Mouse (Mus musculus): ENCODE measurements around the gene Larp1. TPM values are rescaled to one million over a fixed set of nuclear protein-coding genes. Genes with fewer than 3 reads are reported as not detected.

The Larp1 gene
- total and polyA plus RNA-seq, 3 experiments: 73.9 to 2,325 (median 201) TPM

GRCm38 (mm10) chr11:58029869-58030268 is 21.0 kb downstream of the Larp1 start:
- no peak overlapping the region for H3K9ac ChIP-seq (ENCODE audit: control insufficient read depth, low read depth, low read length, poor library complexity, severe bottlenecking)
- no peak for TF ChIP-seq NRF1 (IDR thresholded peaks at IDR 0.05; ENCODE audit: insufficient read depth, low read depth, low read length, poor library complexity, severe bottlenecking)
- TF ChIP-seq MYB (IDR thresholded peaks at IDR 0.05; ENCODE audit: low read depth, low read length): no peak
- TF ChIP-seq EP300 (IDR thresholded peaks at IDR 0.05; ENCODE audit: low read depth in 1 of 2, low read length in 2 of 2): no peak
- TF ChIP-seq ELF1 (IDR thresholded peaks at IDR 0.05; ENCODE audit: low read depth, low read length): no peak
- no peak for TF ChIP-seq USF1 (IDR thresholded peaks at IDR 0.05; ENCODE audit: low read depth, low read length)
- no peak overlapping the region for H3K4me3 ChIP-seq (ENCODE audit: control insufficient read depth in 1 of 2, insufficient read depth in 1 of 2, low read depth in 2 of 2, low read length in 2 of 2)
- H3K9me3 ChIP-seq (replicated peaks; ENCODE audit: insufficient read depth, low read length): no peaks in the 10 kb centered on the region
- DNase-seq (ENCODE audit: low read depth, low spot score): no peak
- H3K4me1 ChIP-seq (ENCODE audit: control insufficient read depth in 1 of 2, insufficient read depth in 2 of 2, low read length in 2 of 2): peaks cover under 1 to 5% of the 10 kb centered on the region in 2 experiments; a peak in 3 of 4 replicates
- peaks cover 14 to 15% of the 10 kb centered on the region in 2 experiments for H3K36me3 ChIP-seq (ENCODE audit: control insufficient read depth in 1 of 2, insufficient read depth in 2 of 2, low read length in 2 of 2)
- no peaks in the 10 kb centered on the region for H3K27me3 ChIP-seq (ENCODE audit: control insufficient read depth in 1 of 2, insufficient read depth in 2 of 2, low read length in 2 of 2)
- H3K79me2 ChIP-seq (ENCODE audit: control insufficient read depth, insufficient read depth, low read length, poor library complexity): peaks cover 98% of the 10 kb centered on the region
- no peak overlapping the region for H3K27ac ChIP-seq (ENCODE audit: control insufficient read depth, low read depth, low read length)

- Histone ChIP-seq H3K27ac (ENCODE audit: control insufficient read depth, low read depth, low read length) (no peak overlapping the region), H3K4me3 (ENCODE audit: control insufficient read depth in 1 of 2, insufficient read depth in 1 of 2, low read depth in 2 of 2, low read length in 2 of 2) (no peak overlapping the region), H3K79me2 (ENCODE audit: control insufficient read depth, insufficient read depth, low read length, poor library complexity) (peaks cover 97% of the 10 kb centered on the region), H3K4me1 (ENCODE audit: control insufficient read depth in 1 of 2, insufficient read depth in 2 of 2, low read length in 2 of 2) (peaks cover 0 to 3% of the 10 kb centered on the region in 2 experiments; a peak in 2 of 4 replicates), H3K27me3 (ENCODE audit: control insufficient read depth in 1 of 2, insufficient read depth in 2 of 2, low read length in 2 of 2) (no peaks in the 10 kb centered on the region), H3K36me3 (ENCODE audit: control insufficient read depth in 1 of 2, insufficient read depth in 2 of 2, low read length in 2 of 2) (peaks cover 5 to 15% of the 10 kb centered on the region in 2 experiments), H3K9me3 (replicated peaks; ENCODE audit: insufficient read depth, low read length) (no peaks in the 10 kb centered on the region), H3K9ac (ENCODE audit: control insufficient read depth, low read depth, low read length, poor library complexity, severe bottlenecking) (no peak overlapping the region)
- no peak for TF ChIP-seq RCOR1 (IDR thresholded peaks at IDR 0.05; ENCODE audit: low read depth, low read length)
- TF ChIP-seq NRF1 (IDR thresholded peaks at IDR 0.05; ENCODE audit: insufficient read depth, low read depth, low read length, poor library complexity, severe bottlenecking): no peak
- no peak for TF ChIP-seq POLR2AphosphoS2 (IDR thresholded peaks at IDR 0.05; ENCODE audit: low read length)
- no peak for TF ChIP-seq GABPA (IDR thresholded peaks at IDR 0.05; ENCODE audit: low read depth, low read length)
- TF ChIP-seq SMC3 (IDR thresholded peaks at IDR 0.05; ENCODE audit: low read depth, low read length): no peak
- no peak for TF ChIP-seq ELF1 (IDR thresholded peaks at IDR 0.05; ENCODE audit: low read depth, low read length)
- no peak for TF ChIP-seq CTCF (IDR thresholded peaks at IDR 0.05 in 2 of 3, conservative IDR thresholded peaks at IDR 0.05 in 1 of 3; ENCODE audit: control insufficient read depth in 1 of 3, insufficient read depth in 1 of 3, low read depth in 2 of 3, low read length in 3 of 3, poor library complexity in 1 of 3, severe bottlenecking in 1 of 3)
- TF ChIP-seq MAX (IDR thresholded peaks at IDR 0.05; ENCODE audit: low read length): no peak
- no peak for TF ChIP-seq TAL1 (IDR thresholded peaks at IDR 0.05; ENCODE audit: low read length)
- no peak for TF ChIP-seq JUND (IDR thresholded peaks at IDR 0.05; ENCODE audit: low read depth, low read length)
- TF ChIP-seq HCFC1 (IDR thresholded peaks at IDR 0.05; ENCODE audit: low read depth, low read length): no peak
- TF ChIP-seq TCF12 (IDR thresholded peaks at IDR 0.05; ENCODE audit: low read depth, low read length): no peak
- TF ChIP-seq ETS1 (IDR thresholded peaks at IDR 0.05; ENCODE audit: low read depth, low read length): no peak
- TF ChIP-seq RAD21 (IDR thresholded peaks at IDR 0.05; ENCODE audit: low read depth, low read length): no peak
- no peak for TF ChIP-seq MAZ (IDR thresholded peaks at IDR 0.05; ENCODE audit: low read depth, low read length)
- TF ChIP-seq MYC (IDR thresholded peaks at IDR 0.05; ENCODE audit: low read depth, low read length): no peak
- no peak for TF ChIP-seq MEF2A (IDR thresholded peaks at IDR 0.05; ENCODE audit: extremely low read depth, insufficient replicate concordance, low read depth, low read length, poor library complexity, severe bottlenecking)
- TF ChIP-seq ZC3H11A (IDR thresholded peaks at IDR 0.05; ENCODE audit: low read depth, low read length): no peak
- no peak for TF ChIP-seq UBTF (IDR thresholded peaks at IDR 0.05; ENCODE audit: borderline replicate concordance, insufficient read depth, low read depth, low read length)
- no peak for TF ChIP-seq KAT2A (conservative IDR thresholded peaks at IDR 0.05; ENCODE audit: low read depth, low read length)
- DNase-seq (ENCODE audit: low read depth, low spot score): no peak
Measured at GRCm38 (mm10) chr11:58031176-58031575, 22.3 kb downstream of the Larp1 start.
